Mouse (Mus musculus) thymus, postnatal 0 days (tissue): Measurements from ENCODE around the gene Wdr74. TPM values are rescaled to one million over a fixed set of nuclear protein-coding genes. Genes with fewer than 3 reads are reported as not detected.

Experiments used
- DNase-seq: peaks from one replicate; pipeline ENCODE4 v3.0.0-alpha.2; 2015; ENCODE audit warnings: low spot score
- polyA plus RNA-seq: library from polyadenylated mRNA; unstranded; fragments of >200 nt; fragmentation: Nextera tagmentation; extraction: Ambion mirVana; gene quantifications from 2 replicates; pipeline ENCODE4 v1.2.1, GENCODE M21; 2015

Wdr74 gene
- polyA plus RNA-seq: 101 and 103 TPM in 2 replicates

DNA sequence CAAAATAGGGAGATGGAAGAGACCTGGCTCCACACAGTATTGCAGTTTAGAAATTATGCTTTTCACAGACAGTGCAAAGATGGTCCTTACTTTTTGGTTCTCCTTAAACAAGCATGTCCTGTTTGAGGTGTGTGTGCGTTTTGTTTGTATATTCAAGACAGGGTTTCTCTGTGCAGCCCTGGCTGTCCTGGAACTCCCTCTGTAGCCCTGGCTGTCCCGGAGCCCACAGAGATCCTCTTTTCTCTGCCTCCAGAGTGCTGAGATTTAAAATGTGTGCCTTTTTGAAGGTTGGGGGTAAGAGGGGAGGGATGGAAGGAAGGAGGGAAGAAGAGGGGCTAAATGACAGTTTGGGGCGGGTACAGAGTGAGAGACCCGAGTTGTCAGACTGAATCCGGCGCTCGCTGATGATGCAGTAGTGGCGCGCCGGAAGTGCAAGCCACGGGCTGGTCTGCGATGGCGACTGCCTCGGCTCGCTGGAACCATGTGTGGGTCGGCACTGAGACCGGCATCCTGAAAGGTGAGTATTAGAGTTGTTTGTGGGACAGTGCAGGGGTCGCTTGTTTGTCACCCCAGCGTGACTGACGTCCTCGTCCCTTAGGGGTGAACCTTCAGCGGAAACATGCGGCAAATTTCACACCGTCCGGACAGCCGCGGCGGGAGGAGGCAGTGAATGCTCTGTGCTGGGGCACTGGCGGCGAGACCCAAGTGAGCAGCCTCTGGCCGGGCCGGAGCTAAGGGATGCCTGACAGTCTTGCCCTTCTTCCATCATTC is at the start of gene Wdr74:
Gene Wdr74, plus strand, starts transcription at position 439 of the 771 bp plus-strand sequence.
- peak; percentile 92 for DNase-seq

- DNase-seq: no peak
Observed at GRCm38 (mm10) chr19:8691871-8692539, 43.6 kb upstream of the Wdr74 start.

- DNase-seq: no peak
Observed at GRCm38 (mm10) chr19:8692740-8693139, 42.9 kb upstream of the Wdr74 start.

GRCm38 (mm10) chr19:8695330-8695729 is 40.3 kb upstream of the Wdr74 start:
- DNase-seq: peak; percentile 56

- DNase-seq: peak; percentile 38
Observed at GRCm38 (mm10) chr19:8699652-8700051, 36.0 kb upstream of the Wdr74 start.

DNA sequence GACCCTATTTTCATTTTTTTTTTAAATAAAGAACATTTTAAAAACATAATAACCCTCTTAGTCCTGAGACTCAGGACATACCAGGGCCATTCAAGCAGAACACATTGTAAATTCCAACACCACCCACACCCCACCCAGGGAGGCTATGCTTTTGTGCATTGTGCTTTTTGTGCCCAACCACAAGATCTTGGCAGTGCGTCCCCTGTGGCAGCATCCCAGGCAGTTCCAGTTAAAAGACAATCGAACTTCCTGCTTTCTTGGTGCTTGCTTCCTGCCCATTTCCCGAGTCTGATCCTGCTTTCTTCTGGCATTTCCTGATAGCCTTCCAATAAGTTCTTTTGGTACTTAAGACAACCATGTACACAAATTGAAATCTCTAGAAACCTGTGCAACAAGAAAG is 33.2 kb upstream of the Wdr74 start:
- DNase-seq: no peak

GRCm38 (mm10) chr19:8703571-8703970 is 32.1 kb upstream of the Wdr74 start:
- no peak for DNase-seq

DNA sequence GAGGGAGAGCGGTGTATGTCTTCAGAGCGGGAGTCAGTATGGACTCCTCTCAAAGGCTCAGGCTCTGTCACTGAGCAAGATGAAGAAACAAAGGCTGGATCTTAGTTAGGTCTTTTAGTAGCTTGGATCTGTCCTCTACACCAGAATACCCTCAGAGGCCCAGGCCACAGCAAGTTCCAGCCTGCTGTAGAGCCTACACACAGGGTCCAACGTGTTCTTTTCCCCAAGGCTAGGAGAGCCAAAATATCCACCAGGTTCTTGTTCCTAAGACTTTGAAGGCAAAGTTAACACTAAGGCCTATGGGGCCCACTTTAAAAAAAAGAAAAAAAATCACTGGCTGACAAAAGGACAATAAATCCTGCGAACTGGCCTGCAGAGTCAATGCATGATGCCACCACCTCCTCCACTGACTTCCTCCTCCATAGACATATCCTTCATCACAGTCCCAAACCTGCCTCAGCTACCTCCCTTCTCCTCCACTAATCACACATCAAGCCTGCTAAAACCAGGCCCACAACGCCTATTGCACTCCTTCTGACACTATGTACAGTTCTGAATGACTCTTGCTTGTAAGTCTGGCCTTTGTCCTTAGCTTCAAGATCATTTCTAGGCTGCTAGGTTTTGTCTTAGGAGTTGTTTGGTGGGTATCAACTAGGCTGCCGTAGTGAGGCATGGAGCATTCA is 30.5 kb upstream of the Wdr74 start:
- no peak for DNase-seq

- DNase-seq: no peak
Observed at GRCm38 (mm10) chr19:8706132-8706667, 29.4 kb upstream of the Wdr74 start.

- DNase-seq: no peak
Observed at GRCm38 (mm10) chr19:8706930-8707329, 28.7 kb upstream of the Wdr74 start.

GRCm38 (mm10) chr19:8708954-8709353 is 26.7 kb upstream of the Wdr74 start:
- no peak for DNase-seq

DNA sequence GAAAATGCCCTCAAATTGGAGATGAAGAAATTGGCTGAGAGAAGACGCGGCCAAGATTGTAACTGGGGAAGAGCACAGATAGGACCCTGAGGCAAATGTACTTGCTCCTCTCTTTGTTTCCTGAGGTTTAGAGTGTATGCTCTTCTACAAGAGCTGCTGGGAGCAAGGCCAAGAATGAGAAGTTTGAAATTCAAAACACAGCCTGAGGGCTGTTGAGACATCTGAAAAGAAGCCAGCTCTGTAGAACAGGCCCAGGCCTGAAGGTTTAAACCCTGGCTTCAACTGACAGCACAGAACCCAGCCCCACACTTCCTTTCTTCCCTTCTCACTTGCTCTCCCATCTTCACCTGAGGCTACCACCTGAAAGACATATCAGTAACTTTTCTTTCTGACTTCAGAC is 25.6 kb upstream of the Wdr74 start:
- no peak for DNase-seq

DNA sequence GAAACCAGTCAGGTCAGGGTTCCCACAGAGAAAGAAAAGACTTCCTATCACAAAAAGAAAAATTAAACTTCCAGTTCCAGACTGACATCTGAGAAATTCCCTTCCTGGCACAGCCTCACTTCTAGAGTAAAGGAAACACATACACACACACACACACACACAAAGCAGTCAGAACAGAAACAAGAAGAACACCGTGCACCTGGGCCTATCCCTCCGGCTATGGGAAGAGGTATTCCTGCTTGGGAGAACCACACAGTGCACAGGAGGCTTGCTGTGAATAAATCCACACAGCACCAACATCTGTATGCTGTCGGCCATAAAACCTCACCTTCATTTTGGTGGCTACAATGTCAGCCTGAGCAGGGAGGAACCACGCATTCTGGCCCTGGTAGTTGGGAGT is 24.1 kb upstream of the Wdr74 start:
- DNase-seq: no peak

DNA sequence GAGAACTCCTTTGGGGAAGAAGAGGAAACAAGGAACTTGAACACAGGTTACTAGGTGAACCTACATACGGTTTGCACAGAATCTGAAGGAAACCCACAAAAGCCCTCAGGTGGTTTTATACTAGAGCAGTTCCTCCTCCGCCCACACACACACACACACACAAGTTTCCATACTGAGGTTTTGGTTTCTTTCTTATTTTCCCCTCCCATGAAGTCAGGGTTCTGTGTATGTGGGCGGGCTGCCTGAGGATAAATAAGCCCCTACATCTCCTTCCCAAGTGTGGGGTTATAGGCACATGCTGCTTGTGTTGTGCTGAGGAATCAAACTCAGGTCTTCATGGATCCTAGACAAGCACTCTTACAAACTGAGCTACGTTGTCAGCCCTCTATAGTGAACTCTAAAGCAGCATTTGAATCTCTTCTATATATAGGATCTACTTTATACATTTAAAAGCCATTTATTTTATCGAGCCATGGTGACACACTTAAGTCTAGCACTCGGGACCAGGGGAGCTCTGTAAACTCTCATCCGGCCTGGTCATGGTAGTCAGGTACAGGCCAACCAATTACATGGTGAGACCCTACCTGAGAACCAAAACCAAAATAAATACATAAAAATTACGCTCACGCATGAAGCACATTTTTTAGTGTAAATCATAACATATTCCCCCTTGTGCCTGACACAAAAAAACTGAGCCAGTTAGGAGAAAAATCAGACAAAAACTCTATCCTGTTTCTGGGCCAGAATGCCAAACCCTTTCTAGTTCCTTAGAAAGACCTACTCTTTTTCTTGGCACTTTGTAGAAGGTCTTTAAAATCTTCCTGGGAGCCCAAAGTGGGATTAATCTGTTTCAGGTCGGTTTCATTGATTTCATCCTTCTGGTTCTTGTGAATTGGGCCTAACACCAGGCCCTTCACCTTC is 23.4 kb upstream of the Wdr74 start:
- DNase-seq: peak; percentile 74

- peak; percentile 71 for DNase-seq
Observed at GRCm38 (mm10) chr19:8712870-8713305, 22.7 kb upstream of the Wdr74 start.

GRCm38 (mm10) chr19:8713306-8713996 is 22.2 kb upstream of the Wdr74 start:
- DNase-seq: peak; percentile 92

- DNase-seq: no peak
Observed at GRCm38 (mm10) chr19:8713997-8714652, 21.5 kb upstream of the Wdr74 start.

- no peak for DNase-seq
Observed at GRCm38 (mm10) chr19:8714653-8715481, 20.8 kb upstream of the Wdr74 start.
